Mouse (Mus musculus) heart, adult 10 weeks (tissue): ENCODE measurements around the gene Drg1. TPM values are rescaled to one million over a fixed set of nuclear protein-coding genes. Genes with fewer than 3 reads are reported as not detected.

Experiments
- polyA plus RNA-seq: library from polyadenylated mRNA; stranded (reverse); fragments of 350-450 nt; fragmentation: Illumina TruSeq; extraction: RNeasy Lipid Tissue Mini Kit (QIAGEN cat#74804); gene quantifications from one replicate; pipeline ENCODE4 v1.2.3, GENCODE M21; 2014; ENCODE audit warnings: low read depth, low replicate concordance

The Drg1 gene
- 58.2 TPM for polyA plus RNA-seq

DNA sequence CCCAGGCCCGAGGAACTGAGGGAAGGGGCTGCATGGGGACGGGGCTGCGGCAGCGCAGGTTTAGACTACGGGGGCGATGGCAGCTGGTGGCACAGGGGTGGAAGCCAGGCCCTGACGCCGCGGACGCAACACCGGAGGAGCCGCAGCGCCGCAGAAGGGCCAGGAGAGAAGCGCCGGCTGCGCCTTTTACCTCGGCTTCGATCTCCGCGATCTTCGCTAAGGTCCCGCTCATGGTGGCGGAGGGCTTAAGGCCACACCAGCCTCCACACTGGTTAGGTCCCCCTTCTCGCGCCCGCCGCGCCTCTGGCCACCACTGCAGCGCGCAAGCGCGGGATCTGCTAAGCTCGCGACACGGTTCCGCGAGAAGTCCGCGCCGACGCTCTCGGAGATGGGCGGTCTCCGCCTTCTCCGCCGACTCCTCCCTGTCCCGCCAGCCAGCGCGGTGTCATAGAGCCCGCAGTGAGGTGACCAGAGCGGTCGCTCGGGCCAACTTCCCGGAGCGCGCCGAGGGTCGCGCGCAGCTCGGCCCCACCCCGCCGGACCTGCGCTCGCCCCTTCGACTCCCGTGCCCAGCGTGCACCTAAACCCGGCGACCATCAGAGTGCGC lies at the start of gene Drg1:
Gene Drg1, minus strand, starts transcription at position 337 of the 607 bp plus-strand sequence.

DNA sequence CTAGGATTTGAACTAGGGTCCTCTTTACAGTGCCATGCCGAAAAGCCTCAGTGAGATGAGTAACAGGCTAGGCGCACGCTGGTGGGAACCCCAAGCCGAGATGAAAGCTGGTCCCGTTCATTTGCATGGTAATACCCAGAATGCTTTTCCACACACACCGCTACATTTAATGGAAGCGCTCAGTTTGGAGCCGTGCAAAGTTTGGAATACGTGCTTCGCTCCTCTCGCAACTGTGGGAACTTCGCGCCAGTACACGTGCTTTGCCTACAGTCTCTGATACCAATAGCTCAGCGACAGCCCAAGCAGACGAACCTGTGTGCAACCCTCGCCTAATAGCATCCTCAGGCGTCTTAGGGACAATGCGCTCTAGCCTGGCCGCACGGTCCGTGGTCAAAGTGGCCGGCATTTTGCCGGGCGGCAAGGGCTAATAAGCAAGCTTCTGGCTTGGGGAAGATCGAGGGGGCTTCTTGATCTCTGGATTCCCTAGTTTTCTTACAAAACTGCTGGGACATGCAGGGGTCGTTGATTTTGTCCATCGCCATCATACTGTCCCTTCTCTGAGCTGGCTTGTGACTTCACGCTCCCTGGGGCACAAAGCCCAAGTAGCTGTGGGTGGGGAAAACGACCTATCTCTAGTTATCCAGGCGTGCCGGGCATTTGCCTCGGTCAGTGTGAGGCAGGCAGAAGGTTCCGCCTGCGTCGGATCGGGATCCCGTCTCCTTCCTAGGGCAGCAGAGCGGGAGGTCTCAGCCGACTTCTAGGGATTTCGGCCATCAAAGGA lies 22.5 kb upstream of the Drg1 start, which contains the start of gene Patz1:
Gene Patz1, plus strand, starts transcription at position 354 of the 781 bp plus-strand sequence.

DNA sequence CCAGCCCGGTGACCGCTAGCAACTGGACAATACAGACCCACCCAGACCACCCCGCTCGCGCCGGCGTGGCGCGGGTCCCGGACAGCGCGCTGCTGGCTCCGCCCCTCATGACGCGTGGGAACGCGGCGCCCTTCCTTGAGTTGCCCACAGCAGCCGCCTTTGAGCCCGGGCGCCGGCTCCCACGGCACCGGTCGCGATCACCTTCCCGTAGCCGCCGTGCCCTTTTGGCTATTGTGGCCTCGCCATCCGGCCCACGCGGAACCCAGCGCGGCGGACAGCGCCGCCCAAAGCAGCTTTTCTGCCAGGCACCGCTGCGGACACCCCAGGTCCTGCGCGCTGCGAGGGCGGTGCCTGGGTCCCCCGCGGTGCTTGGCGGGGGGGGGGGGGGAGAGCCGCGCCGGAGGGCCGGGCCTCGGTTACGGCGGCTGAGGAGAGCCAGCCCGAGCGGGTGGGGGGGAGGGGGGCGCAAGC lies 63.9 kb downstream of the Drg1 start, which contains the start of gene Eif4enif1:
Gene Eif4enif1, plus strand, starts transcription at position 162 of the 471 bp plus-strand sequence.

DNA sequence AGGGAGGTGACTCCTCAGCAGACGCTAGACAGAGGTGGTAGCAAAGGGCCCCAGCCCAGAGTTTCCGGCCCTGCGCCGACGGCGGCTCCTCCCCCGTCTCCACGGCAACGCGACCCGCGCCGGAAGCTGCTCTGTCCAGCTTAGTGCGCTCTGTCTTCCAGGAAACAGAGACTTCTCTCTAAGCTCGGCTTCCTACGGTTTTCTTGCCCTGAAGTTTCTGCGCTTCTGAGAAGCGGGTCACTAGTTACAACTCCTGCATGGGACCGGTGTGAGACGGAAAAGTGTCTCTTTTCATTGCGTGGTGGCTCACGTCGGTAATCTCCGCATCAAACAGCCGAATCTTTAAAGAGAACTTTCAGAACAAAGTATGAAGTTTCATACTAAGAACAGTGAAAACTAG lies 72.9 kb downstream of the Drg1 start, which contains the start of gene Sfi1:
Gene Sfi1, minus strand, starts transcription at position 101 of the 400 bp plus-strand sequence.

Other genes starting within 250 kb of the Drg1 start
- 8.3 TPM for gene Sfi1, start 73.0 kb downstream of the Drg1 start, polyA plus RNA-seq
- 40.2 TPM for gene Eif4enif1, start 64.0 kb downstream of the Drg1 start, polyA plus RNA-seq
- gene Patz1, start 22.5 kb upstream of the Drg1 start, polyA plus RNA-seq, result 17.8 TPM
- 31.3 TPM for gene Pik3ip1, start 64.0 kb upstream of the Drg1 start, polyA plus RNA-seq
- 24.7 TPM for gene Limk2, start 142.8 kb upstream of the Drg1 start, polyA plus RNA-seq
- 21.7 TPM for gene Rnf185, start 185.9 kb upstream of the Drg1 start, polyA plus RNA-seq
- gene Pla2g3, start 221.9 kb upstream of the Drg1 start, polyA plus RNA-seq, result 0.34 TPM
- 22.5 TPM for gene Inpp5j, start 238.4 kb upstream of the Drg1 start, polyA plus RNA-seq
- 88.3 TPM for gene Selenom, start 248.3 kb upstream of the Drg1 start, polyA plus RNA-seq